Mouse (Mus musculus) liver, postnatal 0 days (tissue): ENCODE results near the gene Ostf1. TPM values are rescaled to one million over a fixed set of nuclear protein-coding genes. Genes with fewer than 3 reads are reported as not detected.

ENCODE experiments used
- ATAC-seq: fragments of 200-750 bp; cut with Nextera tagmentation; 2 replicates; pipeline ENCODE4 v1.8.0; 2017; ENCODE audit warnings: mild to moderate bottlenecking, moderate library complexity
- DNase-seq: peaks from one replicate; pipeline ENCODE4 v3.0.0-alpha.2; 2016
- H3K27ac ChIP-seq: fragments of 300-500 bp; sonication (generic); 2 replicates; pipeline ENCODE4 v1.5.1; 2014; ENCODE audit warnings: antibody characterized with exemption, moderate library complexity, mild to moderate bottlenecking, low read depth
- H3K27me3 ChIP-seq: fragments of 300-500 bp; sonication (generic); 2 replicates; pipeline ENCODE4 v1.6.1; 2014; ENCODE audit warnings: low read length, control low read depth, mixed read lengths; ENCODE audit not compliant: insufficient read depth
- H3K36me3 ChIP-seq: fragments of 300-500 bp; sonication (generic); replicated peaks from 2 replicates; pipeline ENCODE4 v1.6.1; 2014; ENCODE audit warnings: mild to moderate bottlenecking, control low read depth, low read length, moderate library complexity, mixed read lengths; ENCODE audit not compliant: insufficient read depth
- H3K4me1 ChIP-seq: fragments of 300-500 bp; sonication (generic); 2 replicates; pipeline ENCODE4 v1.6.1; 2014; ENCODE audit warnings: antibody characterized with exemption, mild to moderate bottlenecking, control low read depth; ENCODE audit not compliant: insufficient read depth
- H3K4me2 ChIP-seq: fragments of 300-500 bp; sonication (generic); 2 replicates; pipeline ENCODE4 v1.6.1; 2014; ENCODE audit warnings: low read depth, mild to moderate bottlenecking, low read length, moderate library complexity, mixed read lengths
- H3K4me3 ChIP-seq: fragments of 300-500 bp; sonication (generic); 2 replicates; pipeline ENCODE4 v1.5.1; 2014; ENCODE audit warnings: low read depth, low read length
- H3K9ac ChIP-seq: fragments of 300-500 bp; sonication (generic); replicated peaks from 2 replicates; pipeline ENCODE4 v1.6.1; 2014; ENCODE audit warnings: mild to moderate bottlenecking, moderate library complexity
- H3K9me3 ChIP-seq: fragments of 300-500 bp; sonication (generic); 2 replicates; pipeline ENCODE4 v1.6.1; 2016; ENCODE audit warnings: mild to moderate bottlenecking, control low read depth, low read length, mixed read lengths
- CTCF ChIP-seq: sonication (generic); IDR thresholded peaks from 2 replicates; pipeline ENCODE4 v1.5.1; 2016; ENCODE audit warnings: antibody characterized with exemption, low read depth
- EP300 ChIP-seq: IDR thresholded peaks from 2 replicates; pipeline ENCODE4 v1.6.1; 2016; ENCODE audit warnings: antibody characterized with exemption, low read depth, mild to moderate bottlenecking
- WGBS: fragments of 180-500 bp; shearing (Covaris S2); extraction: QIAGEN DNeasy Blood & Tissue Kit; methylation state at CpG from one replicate; pipeline ENCODE4 v1.1.7; 2014; ENCODE audit not compliant: insufficient replicate concordance; 5-methylcytosine and 5-hydroxymethylcytosine counted together
- polyA plus RNA-seq: library from polyadenylated mRNA; unstranded; fragments of >200 nt; fragmentation: Nextera tagmentation; extraction: Ambion mirVana; gene quantifications from 2 replicates; pipeline ENCODE4 v1.2.1, GENCODE M21; 2015

The Ostf1 gene
- polyA plus RNA-seq, 1 experiment from 2014 or later = 93.7 TPM

GRCm38 (mm10) chr19:18647775-18648557 lies 16.3 kb upstream of the Ostf1 start:
- peaks cover 3% of the 10 kb centered on the region; the same call in 1 of the 2 replicates for H3K36me3 ChIP-seq
- DNase-seq = no peak
- no peaks in the 10 kb centered on the region for H3K9me3 ChIP-seq
- TF ChIP-seq EP300 = no peak
- no peak for TF ChIP-seq CTCF
- H3K27ac ChIP-seq = no peak overlapping the region
- WGBS = 76% methylated on average over 9 of the region's 9 CpGs
- H3K4me3 ChIP-seq = no peak overlapping the region
- no peaks in the 10 kb centered on the region for H3K27me3 ChIP-seq
- 0 out of 2 replicates have a peak, but pooled peaks cover 3% of the 10 kb centered on the region for H3K4me1 ChIP-seq
- H3K9ac ChIP-seq = no peak overlapping the region
- ATAC-seq = no peak
- no peak overlapping the region for H3K4me2 ChIP-seq

- H3K27me3 ChIP-seq = no peaks in the 10 kb centered on the region
- H3K27ac ChIP-seq = peak overlapping the region; percentile 67
- H3K4me2 ChIP-seq = no peak overlapping the region
- no peaks in the 10 kb centered on the region for H3K9me3 ChIP-seq
- TF ChIP-seq CTCF (no peak), EP300 (0 out of 2 replicates have a peak, but pooled peaks have one; percentile 35)
- no peak overlapping the region for H3K9ac ChIP-seq
- H3K4me3 ChIP-seq = no peak overlapping the region
- no peak for DNase-seq
- peak; percentile 71 for ATAC-seq
- H3K36me3 ChIP-seq = peaks cover 5% of the 10 kb centered on the region; the same call in 1 of the 2 replicates
- 0 out of 2 replicates have a peak, but pooled peaks cover 3% of the 10 kb centered on the region for H3K4me1 ChIP-seq
- WGBS = 21% methylated on average over 5 of the region's 5 CpGs
Measured at GRCm38 (mm10) chr19:18646853-18647420, 15.3 kb upstream of the Ostf1 start.

GRCm38 (mm10) chr19:18646397-18646796 lies 14.8 kb upstream of the Ostf1 start:
- peaks cover 5% of the 10 kb centered on the region; the same call in 1 of the 2 replicates for H3K36me3 ChIP-seq
- no peak overlapping the region for H3K4me3 ChIP-seq
- no peak for DNase-seq
- TF ChIP-seq EP300 = no peak
- H3K27ac ChIP-seq = peak overlapping the region; percentile 67
- no peak overlapping the region for H3K4me2 ChIP-seq
- H3K9ac ChIP-seq = no peak overlapping the region
- H3K27me3 ChIP-seq = no peaks in the 10 kb centered on the region
- 0 out of 2 replicates have a peak, but pooled peaks cover 3% of the 10 kb centered on the region for H3K4me1 ChIP-seq
- H3K9me3 ChIP-seq = no peaks in the 10 kb centered on the region
- WGBS = 40% methylated on average over 3 of the region's 3 CpGs
- ATAC-seq = peak; percentile 18; the same call in 1 of the 2 replicates

- Histone ChIP-seq H3K4me2 (peak overlapping the region; percentile 39), H3K4me3 (no peak overlapping the region), H3K27ac (peak overlapping the region; percentile 70; the same call in 1 of the 2 replicates), H3K9me3 (no peaks in the 10 kb centered on the region), H3K9ac (no peak overlapping the region), H3K4me1 (0 out of 2 replicates have a peak, but pooled peaks cover 3% of the 10 kb centered on the region), H3K27me3 (no peaks in the 10 kb centered on the region), H3K36me3 (peaks cover 5% of the 10 kb centered on the region; the same call in 1 of the 2 replicates)
- peak; percentile 36 for DNase-seq
- 44% methylated on average over 6 of the region's 6 CpGs for WGBS
- TF ChIP-seq EP300 = peak; percentile 31; the same call in 1 of the 2 replicates
- TF ChIP-seq CTCF = no peak
- ATAC-seq = peak; percentile 91
Measured at GRCm38 (mm10) chr19:18644084-18644483, 12.5 kb upstream of the Ostf1 start.

- ATAC-seq (no peak), DNase-seq (no peak)
- H3K36me3 ChIP-seq = peaks cover 5% of the 10 kb centered on the region; the same call in 1 of the 2 replicates
- H3K27me3 ChIP-seq = no peaks in the 10 kb centered on the region
- H3K4me2 ChIP-seq = no peak overlapping the region
- no peaks in the 10 kb centered on the region for H3K9me3 ChIP-seq
- H3K4me3 ChIP-seq = no peak overlapping the region
- 0 out of 2 replicates have a peak, but pooled peaks cover 3% of the 10 kb centered on the region for H3K4me1 ChIP-seq
- WGBS = 77% methylated on average over 4 of the region's 4 CpGs
- 0 out of 2 replicates have a peak overlapping the region, but pooled peaks have one; percentile 70 for H3K27ac ChIP-seq
- TF ChIP-seq EP300 = no peak
- no peak for TF ChIP-seq CTCF
- H3K9ac ChIP-seq = no peak overlapping the region
Measured at GRCm38 (mm10) chr19:18643411-18643810, 11.8 kb upstream of the Ostf1 start.

- H3K27me3 ChIP-seq = no peaks in the 10 kb centered on the region
- H3K9me3 ChIP-seq = no peaks in the 10 kb centered on the region
- WGBS = 85% methylated on average over 4 of the region's 4 CpGs
- no peak overlapping the region for H3K4me3 ChIP-seq
- peaks cover 5% of the 10 kb centered on the region; the same call in 1 of the 2 replicates for H3K36me3 ChIP-seq
- no peak overlapping the region for H3K9ac ChIP-seq
- H3K27ac ChIP-seq = no peak overlapping the region
- no peak overlapping the region for H3K4me2 ChIP-seq
- no peak for DNase-seq
- no peaks in the 10 kb centered on the region for H3K4me1 ChIP-seq
- no peak for ATAC-seq
- TF ChIP-seq EP300 (no peak), CTCF (no peak)
Measured at GRCm38 (mm10) chr19:18641001-18641400, 9.4 kb upstream of the Ostf1 start.
